Mouse (Mus musculus): Measurements from ENCODE around the gene Cav1.

DNA sequence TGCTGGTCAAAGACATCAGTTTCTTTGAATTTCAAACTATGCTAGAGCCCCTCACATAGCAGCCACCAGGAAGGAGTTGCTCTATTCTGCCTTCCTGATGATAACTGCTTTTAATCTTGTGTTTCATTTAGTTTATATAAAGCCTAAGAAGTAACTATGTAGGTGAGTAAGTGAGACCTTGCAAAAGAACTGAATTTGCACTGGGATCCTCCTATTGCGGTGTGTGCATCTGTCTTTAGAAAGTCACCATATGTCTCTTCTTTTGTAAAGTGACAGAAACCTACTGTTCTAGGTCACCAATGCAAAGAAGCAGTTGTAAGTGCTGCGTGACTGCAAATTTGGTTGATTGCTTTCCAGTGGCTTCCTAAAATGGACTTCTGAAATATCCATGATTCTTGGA is 31.6 kb downstream of the Cav1 start:
- TF ChIP-seq CTCF (conservative IDR thresholded peaks at IDR 0.05; ENCODE audit: low read length), result no peak
- TF ChIP-seq NANOG (IDR thresholded peaks at IDR 0.05; ENCODE audit: borderline replicate concordance, low read length), result no peak
- no peak for TF ChIP-seq POU5F1 (IDR thresholded peaks at IDR 0.05; ENCODE audit: borderline replicate concordance, low read length)
